Mouse (Mus musculus) layer of hippocampus, postnatal 14 days (tissue): ENCODE data around the gene Crybg1. TPM values are rescaled to one million over a fixed set of nuclear protein-coding genes. Genes with fewer than 3 reads are reported as not detected.

Source experiments
- DNase-seq, 2 experiments: peaks; one replicate each; pipeline ENCODE4 v3.0.0; 2021 to 2022; ENCODE audit warnings: low spot score in 2 of 2, mixed read lengths in 1 of 2
- total RNA-seq, 2 experiments: library from RNA; stranded (reverse); gene quantifications; 2 replicates each; pipeline ENCODE4 v1.2.3; 2021

Crybg1 gene
- total RNA-seq, 2 experiments from 2014 or later, result 0.65 to 0.72 TPM

DNA sequence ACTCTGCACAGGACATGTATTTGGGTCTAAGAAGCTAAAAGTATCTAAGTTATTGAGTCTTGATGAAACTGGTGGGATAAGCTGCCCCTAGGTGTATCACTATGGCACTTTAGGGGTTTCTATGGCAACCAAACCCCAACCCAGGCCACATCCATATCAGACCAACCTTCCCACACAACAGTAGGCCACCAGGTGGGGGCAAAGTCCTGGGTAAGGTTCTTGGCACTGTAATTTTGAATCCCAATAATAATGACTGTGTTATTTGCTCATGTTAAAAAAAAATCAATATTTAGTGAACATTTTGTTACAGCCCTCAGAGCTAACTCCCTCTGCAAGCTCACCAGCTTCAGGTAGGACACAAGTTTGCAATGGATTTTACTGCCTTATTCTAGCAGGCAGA lies 38.2 kb downstream of the Crybg1 start:
- no peak for DNase-seq

- no peak for DNase-seq
These were observed 53.9 kb downstream of the Crybg1 start for GRCm38 (mm10) chr10:44094794-44095193.

- no peak for DNase-seq
These were observed 56.9 kb downstream of the Crybg1 start for GRCm38 (mm10) chr10:44091757-44092156.

GRCm38 (mm10) chr10:44080351-44080750 lies 68.3 kb downstream of the Crybg1 start:
- no peak for DNase-seq

GRCm38 (mm10) chr10:44078799-44079521 lies 69.7 kb downstream of the Crybg1 start:
- DNase-seq, result no peak

DNA sequence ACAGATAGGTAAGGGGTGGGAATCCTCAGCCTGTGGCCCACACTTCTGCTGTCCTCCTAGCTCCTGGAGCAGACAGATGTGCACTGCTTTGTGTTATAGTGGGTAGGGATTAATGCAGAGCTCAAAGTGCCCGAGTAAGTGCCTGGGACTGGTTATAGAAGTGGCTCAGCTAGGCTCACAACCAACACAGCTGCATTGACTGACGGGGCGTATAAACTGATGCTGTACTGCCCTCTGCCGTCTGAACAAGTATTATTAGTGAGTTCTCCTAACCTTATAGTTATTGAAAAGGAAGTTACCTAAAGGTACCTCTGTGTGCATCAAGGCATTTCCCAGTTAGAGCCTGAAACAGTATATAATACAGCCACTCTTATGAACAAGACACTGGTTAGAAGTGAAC lies 77.6 kb downstream of the Crybg1 start:
- peak; percentile 47 to 76 for DNase-seq

- no peak for DNase-seq
These were observed 79.5 kb downstream of the Crybg1 start for GRCm38 (mm10) chr10:44069131-44069530.

GRCm38 (mm10) chr10:44065848-44066360 lies 82.7 kb downstream of the Crybg1 start:
- DNase-seq, result no peak

GRCm38 (mm10) chr10:44062981-44063380 lies 85.7 kb downstream of the Crybg1 start:
- DNase-seq, result no peak

GRCm38 (mm10) chr10:44050913-44051312 lies 97.7 kb downstream of the Crybg1 start:
- no peak for DNase-seq

DNA sequence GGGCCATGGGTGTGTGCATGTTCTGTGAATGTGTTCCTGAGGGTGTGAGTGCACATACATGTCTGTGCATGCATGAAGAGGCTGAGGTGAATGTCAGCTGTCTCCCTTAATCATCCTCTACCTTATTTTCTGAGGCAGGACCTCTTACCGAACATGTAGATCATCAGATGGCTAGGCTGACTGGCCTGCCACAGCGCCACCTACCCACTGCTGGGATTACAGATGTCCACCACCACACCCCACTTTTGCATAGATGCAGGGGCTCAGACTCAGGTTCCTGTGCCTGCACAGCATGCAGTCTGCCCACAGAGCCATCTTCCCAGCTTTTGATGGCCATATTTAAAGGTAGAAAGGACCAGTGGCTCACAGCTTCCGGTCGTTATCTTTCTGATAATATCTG lies 103.9 kb downstream of the Crybg1 start:
- no peak for DNase-seq

DNA sequence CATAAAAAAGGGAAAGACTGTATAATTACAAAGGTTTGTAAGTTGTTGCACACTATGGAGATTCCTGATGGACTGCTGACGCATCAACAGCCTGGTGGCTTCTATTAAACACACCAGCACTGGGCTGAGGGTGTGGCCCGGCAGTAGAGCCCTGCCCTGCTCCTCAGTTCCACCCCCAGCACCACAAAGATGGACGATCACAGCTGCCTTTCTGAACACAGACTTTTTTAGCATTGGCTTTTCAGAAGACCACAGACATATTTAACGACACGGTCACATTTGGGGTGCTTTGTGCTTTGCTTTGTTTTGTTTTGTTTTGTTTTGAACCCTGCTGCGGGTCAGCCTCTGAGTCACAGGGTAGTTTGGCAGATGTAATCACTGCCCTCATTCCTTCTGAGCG lies 105.0 kb downstream of the Crybg1 start:
- DNase-seq, result no peak

DNA sequence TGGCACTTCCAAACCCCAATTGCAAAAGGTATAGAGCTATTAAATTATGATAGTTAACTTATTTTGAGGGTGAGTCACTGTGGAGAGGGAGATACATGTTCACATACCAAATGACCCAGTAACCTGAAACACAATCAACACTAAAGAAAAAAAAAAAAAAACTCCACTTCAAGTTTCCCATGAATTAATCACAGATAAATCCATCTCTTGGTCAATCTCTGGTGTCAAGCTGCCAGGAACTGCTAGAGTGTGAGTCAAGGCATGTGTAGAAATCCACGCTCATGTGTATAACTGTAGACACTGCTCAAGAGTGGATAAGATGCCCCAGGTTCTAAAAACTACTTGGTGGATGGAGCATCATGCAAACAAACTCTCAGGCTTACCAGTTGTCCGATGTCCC lies 109.5 kb downstream of the Crybg1 start:
- no peak for DNase-seq

- DNase-seq, result no peak
These were observed 110.6 kb downstream of the Crybg1 start for GRCm38 (mm10) chr10:44037918-44038544.

DNA sequence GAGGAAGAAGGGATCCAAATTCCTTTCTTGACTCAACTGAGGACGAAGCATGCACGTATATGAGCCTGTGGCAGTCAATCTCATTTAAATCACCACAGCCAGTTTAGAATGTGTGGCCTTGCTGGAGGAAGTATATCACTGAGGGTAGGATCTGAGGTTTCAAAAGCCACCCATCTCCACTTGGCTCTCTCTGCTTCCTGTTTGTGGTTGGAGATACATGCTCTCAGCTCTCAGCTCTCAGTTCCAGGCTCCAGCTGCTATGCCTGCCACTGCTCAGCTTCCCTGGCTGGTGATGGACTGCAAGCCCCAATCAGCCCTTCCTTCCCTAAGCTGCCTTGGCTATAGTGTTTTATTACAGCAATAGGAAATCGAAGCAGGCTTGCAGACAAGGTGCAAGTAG lies 119.1 kb downstream of the Crybg1 start:
- no peak for DNase-seq

DNA sequence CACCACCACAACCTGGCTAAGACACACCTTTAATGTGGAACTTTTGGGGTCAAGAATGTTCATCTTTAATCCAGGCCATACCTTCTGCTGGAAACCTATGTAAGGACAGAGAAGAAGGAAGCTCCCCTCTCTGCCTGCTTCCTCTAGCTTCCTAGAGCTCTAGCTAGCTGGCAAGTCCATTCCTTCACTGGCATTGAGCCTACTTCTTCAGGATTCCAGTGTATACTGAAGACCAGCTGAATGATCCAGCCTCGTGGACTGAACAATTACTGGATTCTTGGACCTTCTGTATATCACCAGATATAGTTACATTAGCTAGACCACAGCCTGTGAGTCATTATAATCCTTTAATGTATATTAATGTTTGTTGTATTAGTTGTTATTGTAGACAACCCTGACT lies 121.4 kb downstream of the Crybg1 start:
- no peak for DNase-seq

DNA sequence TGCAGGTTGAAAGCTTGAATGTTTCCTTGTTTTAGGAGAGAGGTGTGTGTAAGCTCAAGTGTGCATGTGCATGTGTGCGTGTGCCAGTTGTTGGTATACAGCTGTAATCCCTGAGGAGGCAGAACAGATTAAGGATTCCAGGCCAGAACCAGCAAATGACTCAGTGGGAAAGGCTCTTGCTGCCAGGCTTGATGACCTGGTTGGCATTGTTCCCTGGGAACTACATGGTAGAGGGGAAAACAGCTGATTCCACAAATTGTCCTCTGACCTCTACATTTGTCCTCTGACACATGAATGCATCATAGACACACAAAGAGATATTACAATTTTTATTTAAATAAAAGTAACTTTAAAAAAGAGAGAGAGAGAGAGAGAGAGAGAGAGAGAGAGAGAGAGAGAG lies 122.5 kb downstream of the Crybg1 start:
- no peak for DNase-seq

GRCm38 (mm10) chr10:44024705-44025104 lies 123.9 kb downstream of the Crybg1 start:
- DNase-seq, result no peak

GRCm38 (mm10) chr10:44020141-44020540 lies 128.5 kb downstream of the Crybg1 start:
- DNase-seq, result no peak

- DNase-seq, result no peak
These were observed 130.1 kb downstream of the Crybg1 start for GRCm38 (mm10) chr10:44018562-44018961.

DNA sequence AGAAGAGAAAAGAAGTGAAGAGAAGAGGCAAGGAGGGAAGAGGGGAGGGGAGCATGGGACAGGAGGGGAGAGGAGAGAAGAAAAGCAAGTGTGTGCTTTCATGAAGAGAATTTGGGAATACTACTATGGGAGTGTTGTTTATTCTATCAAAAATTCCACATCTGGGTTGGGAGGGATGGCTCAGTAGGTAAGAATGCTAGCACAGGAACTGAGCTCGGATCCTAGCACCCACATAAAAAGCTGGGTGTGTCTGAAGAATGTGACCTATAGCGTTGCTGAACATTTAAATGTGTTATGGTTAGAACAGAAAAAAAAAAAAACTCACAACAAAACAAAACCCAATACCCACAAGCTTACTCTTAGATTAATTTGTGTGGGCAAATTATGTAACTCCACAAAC lies 133.0 kb downstream of the Crybg1 start:
- DNase-seq, result no peak

DNA sequence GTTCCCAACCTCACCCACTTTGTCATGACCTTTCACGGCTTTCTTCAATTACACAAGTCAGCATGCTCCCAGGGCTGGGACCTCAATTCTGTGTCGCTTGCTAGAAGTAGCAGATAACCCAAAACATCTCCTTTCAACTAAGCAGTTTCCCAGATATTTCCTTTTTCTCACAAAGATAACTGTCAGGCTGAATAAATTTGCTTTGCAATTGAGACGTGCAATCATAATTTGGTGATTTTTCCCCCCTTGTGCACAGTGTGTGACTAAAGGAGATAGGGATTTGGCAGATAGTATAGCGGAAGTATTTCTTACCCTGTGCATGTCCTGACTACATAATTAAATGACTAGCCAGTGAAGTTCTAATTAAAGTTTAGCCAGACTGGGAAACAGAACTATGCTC lies 134.8 kb downstream of the Crybg1 start:
- no peak for DNase-seq

DNA sequence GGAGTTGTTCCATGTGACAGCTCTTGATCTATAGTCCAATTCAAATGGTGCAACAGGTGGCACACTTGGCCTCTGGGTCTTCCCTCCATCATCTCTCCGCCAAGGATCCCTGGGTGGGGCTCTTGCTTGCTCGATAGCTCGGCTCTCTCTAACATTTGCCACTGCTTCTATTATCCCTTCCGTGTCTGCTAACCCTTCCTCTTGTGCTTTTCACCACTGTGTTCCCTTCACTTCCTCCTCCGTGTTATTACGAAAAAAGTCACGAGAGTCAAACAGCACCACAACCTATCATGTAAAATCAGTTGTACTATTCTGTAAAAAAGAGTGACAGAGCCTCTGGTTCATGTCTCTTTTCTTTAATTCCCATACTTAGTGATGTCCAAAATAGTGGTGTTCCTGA lies 137.2 kb downstream of the Crybg1 start:
- no peak for DNase-seq
